Mouse (Mus musculus) central nervous system, embryonic 18 days (tissue): ENCODE results near the gene Oprm1. TPM values are rescaled to one million over a fixed set of nuclear protein-coding genes. Genes with fewer than 3 reads are reported as not detected.

Experiments
- polyA plus RNA-seq: library from polyadenylated mRNA; depleted of rRNA; stranded (reverse); fragments of >200 nt; gene quantifications from 2 replicates; pipeline ENCODE4 v1.2.3, GENCODE M21; 2012; rRNA removed

Oprm1 gene
- 2.4 and 3.4 TPM in 2 replicates for polyA plus RNA-seq

DNA sequence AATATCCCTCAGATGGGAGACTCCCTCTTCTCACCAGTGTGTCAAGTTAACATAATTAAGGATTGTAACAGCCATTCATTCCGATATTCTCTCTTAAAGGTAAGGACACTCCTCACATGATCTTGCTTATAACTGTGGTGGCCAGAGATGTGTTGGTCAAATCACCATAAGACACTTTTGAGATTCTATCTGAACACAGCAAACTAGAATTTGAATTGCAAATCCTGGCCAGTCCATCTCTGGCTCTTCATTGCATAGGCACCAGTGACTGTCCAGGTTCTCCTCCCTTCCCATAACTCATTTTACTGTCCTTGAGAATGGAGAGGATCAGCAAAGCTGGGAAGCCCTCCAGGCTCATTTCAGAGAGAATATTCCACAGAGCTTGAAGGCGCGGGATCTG lies at the start of gene Oprm1:
TSS of gene Oprm1 (plus strand) at position 301 of the 400 bp plus-strand sequence.

DNA sequence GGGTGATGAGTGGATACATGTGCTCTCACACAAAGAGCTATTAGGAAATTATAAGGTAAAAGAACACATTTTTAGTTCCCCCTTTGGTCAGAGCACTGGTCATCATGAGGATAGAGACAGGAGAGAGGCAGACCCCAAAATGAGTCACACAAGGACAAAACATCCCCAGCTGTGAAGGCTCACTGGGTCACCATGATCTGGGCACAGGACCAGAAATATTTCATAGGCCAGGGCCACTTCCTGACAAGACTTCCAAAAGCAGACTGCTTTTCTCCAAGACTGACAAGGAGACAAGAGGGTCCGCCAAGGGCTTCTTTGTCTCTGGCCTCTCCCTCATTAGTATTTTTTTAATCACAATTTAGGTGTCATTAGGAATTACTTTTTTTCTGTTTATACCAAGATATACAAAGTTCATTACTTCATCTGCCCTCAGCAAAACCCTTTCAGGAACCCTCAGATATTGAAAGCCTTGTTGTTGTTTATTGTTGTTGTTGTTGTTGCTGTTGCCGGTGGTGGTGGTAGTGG lies 3.0 kb downstream of the Oprm1 start, which contains the start of gene Gm10945:
TSS of gene Gm10945 (minus strand) at position 475 of the 525 bp plus-strand sequence.

DNA sequence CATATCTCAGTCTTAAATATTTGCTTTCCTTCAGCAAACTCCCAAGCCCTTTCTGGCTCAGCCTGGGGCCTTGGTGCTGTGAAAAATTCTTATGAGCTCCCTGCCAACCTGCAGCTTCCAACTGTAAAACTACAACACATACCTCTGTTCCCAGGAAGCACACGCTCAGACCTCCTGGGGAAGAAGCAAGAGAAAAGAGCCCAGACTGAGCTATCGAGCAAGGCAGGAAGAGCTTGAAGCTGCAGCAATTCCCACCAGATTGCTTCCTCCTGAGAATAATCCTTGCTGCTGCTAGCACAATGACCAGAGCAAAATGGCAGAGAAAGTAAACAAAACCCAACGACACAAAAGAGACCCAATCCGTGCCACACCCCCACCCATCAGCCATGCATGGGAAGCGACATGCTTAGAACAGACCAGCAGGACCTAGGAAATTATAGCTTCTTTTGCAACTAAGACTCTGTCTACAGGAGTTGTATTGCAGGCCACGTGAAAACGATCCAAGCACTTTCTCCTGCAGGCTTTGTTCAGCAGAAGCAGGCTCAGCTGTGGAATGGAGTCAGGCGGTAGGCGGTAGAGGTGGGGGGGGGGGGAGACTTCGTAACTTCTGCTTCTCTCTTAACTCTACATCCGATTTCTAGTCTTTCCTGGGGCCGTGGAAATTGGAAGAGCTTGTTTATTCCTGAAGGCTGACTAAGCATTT lies 294.2 kb downstream of the Oprm1 start, which contains the start of gene Ipcef1:
TSS of gene Ipcef1 (minus strand) at position 164 of the 703 bp plus-strand sequence.

Other genes with a start within 250 kb of the Oprm1 start
- not detected in 2 replicates for gene Gm10945, start 3.3 kb downstream of the Oprm1 start, polyA plus RNA-seq